Mouse (Mus musculus) cerebellum, postnatal 10 days (tissue): ENCODE measurements around the gene Chsy1.

Experiments used
- DNase-seq, 2 experiments: peaks; one replicate each; pipeline ENCODE4 v3.0.0; 2021; ENCODE audit warnings: mixed read lengths in 2 of 2

Chsy1 gene

GRCm38 (mm10) chr7:66217011-66217410, 107.7 kb downstream of the Chsy1 start:
- DNase-seq: no peak

GRCm38 (mm10) chr7:66217531-66218094, 108.3 kb downstream of the Chsy1 start:
- DNase-seq: peak; percentile 29 to 40

- peak; percentile 73 to 84 for DNase-seq
These were observed 109.1 kb downstream of the Chsy1 start for GRCm38 (mm10) chr7:66218193-66219014.

- DNase-seq: no peak
These were observed 109.9 kb downstream of the Chsy1 start for GRCm38 (mm10) chr7:66219028-66219793.

- DNase-seq: no peak
These were observed 110.5 kb downstream of the Chsy1 start for GRCm38 (mm10) chr7:66219794-66220227.

GRCm38 (mm10) chr7:66222621-66223091, 113.3 kb downstream of the Chsy1 start:
- DNase-seq: no peak
